ENCODE assay signal across 10 mouse cellular contexts in the genomic region with DNA sequence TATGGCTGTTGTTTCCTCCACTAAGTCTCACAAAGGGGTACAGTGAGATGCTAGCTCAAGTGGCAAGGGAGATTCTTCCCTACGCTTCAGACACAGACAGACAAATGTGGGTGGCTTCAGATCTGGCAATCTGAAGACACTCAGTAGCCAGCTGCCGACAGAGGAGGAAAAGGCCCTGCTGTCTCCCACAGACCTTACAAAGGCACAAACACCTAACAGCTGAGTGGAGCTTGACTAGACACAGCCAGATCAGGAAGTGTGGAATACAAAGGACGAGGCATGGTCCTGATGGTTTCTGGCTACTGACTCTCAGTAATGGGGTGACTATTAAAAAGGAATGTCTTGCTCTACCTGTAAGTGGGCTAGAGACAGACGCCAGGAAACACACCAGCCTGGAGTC.
DNase-seq lines count a peak whose midpoint lies in the region; ATAC-seq and TF ChIP-seq lines count a peak whose summit lies in the region.
"Had no signal": no experiment of that assay in that cellular context is flagged by ENCODE, and none has a peak within 500 bp of the region (broad histone marks: within the 10 kb centered on the region; RNA-seq: fewer than 3 reads in every experiment).

No protein-coding gene starts in this region.

- H3K27me3 ChIP-seq in heart, embryonic 16.5 days (ENCODE audit: control insufficient read depth, insufficient read depth, low read length): no peaks in the 10 kb centered on the region
- no peaks in the 10 kb centered on the region for H3K27me3 ChIP-seq in midbrain, embryonic 16.5 days (ENCODE audit: control insufficient read depth, insufficient read depth, low read depth, low read length)
- H3K27me3 ChIP-seq: embryonic facial prominence, embryonic 12.5 days had no signal

- WGBS in heart, embryonic 16.5 days: 45% methylated on average over 4 of the region's 4 CpGs
- 59% methylated on average over 4 of the region's 4 CpGs for WGBS in midbrain, embryonic 16.5 days

- peak; percentile 85 for ATAC-seq in frontal cortex, adult (ENCODE audit: low TSS enrichment)
- ATAC-seq in heart, embryonic 16.5 days (replicated peaks; ENCODE audit: extremely low read depth, insufficient read depth, low FRiP score): no peak
- no peak for ATAC-seq in midbrain, embryonic 16.5 days

- H3K4me1 ChIP-seq in heart, embryonic 16.5 days (ENCODE audit: control insufficient read depth, insufficient read depth, low read length): peaks cover 32% of the 10 kb centered on the region
- H3K4me1 ChIP-seq in midbrain, embryonic 16.5 days (ENCODE audit: control insufficient read depth, insufficient read depth, low read length): peaks cover 16% of the 10 kb centered on the region

- H3K4me3 ChIP-seq in left cerebral cortex, adult 2 months: no peak overlapping the region
- no peak overlapping the region for H3K4me3 ChIP-seq in heart, embryonic 16.5 days (ENCODE audit: low read length)
- H3K4me3 ChIP-seq in midbrain, embryonic 16.5 days (ENCODE audit: low read depth, low read length): no peak overlapping the region
- H3K4me3 ChIP-seq: embryonic facial prominence, embryonic 12.5 days had no signal

- intact Hi-C loops in left cerebral cortex, adult 2 months (cut with DNase I): no loop called here
- intact Hi-C loops in gastrocnemius, postnatal 36 days (cut with DNase I): no loop called here

- H3K4me2 ChIP-seq in heart, embryonic 16.5 days (ENCODE audit: low read depth, low read length): no peak overlapping the region
- H3K4me2 ChIP-seq in midbrain, embryonic 16.5 days (ENCODE audit: low read length): no peak overlapping the region
- H3K4me2 ChIP-seq: embryonic facial prominence, embryonic 12.5 days had no signal

- no peak overlapping the region; the same call in 1 of the 2 replicates for H3K9ac ChIP-seq in heart, embryonic 16.5 days (ENCODE audit: low read length)
- H3K9ac ChIP-seq in midbrain, embryonic 16.5 days (ENCODE audit: low read depth, low read length): no peak overlapping the region
- H3K9ac ChIP-seq: embryonic facial prominence, embryonic 12.5 days had no signal

- no peaks in the 10 kb centered on the region for H3K36me3 ChIP-seq in heart, embryonic 16.5 days (ENCODE audit: control insufficient read depth, insufficient read depth)
- H3K36me3 ChIP-seq in midbrain, embryonic 16.5 days (ENCODE audit: control insufficient read depth, insufficient read depth, low read length): no peaks in the 10 kb centered on the region
- H3K36me3 ChIP-seq: embryonic facial prominence, embryonic 12.5 days had no signal

- no peak for TF ChIP-seq CTCF in left cerebral cortex, adult 2 months (IDR thresholded peaks at IDR 0.05)

- no peak for DNase-seq in frontal cortex, postnatal 14 days (ENCODE audit: low spot score in 2 of 2)
- peak in 1 of 2 experiments; percentile 20 for DNase-seq in left cerebral cortex, adult 2 months (ENCODE audit: extremely low spot score in 1 of 2, low spot score in 2 of 2)
- DNase-seq in left cerebral cortex, adult 11 months (ENCODE audit: low spot score): no peak
- no peak for DNase-seq in gastrocnemius, postnatal 36 days
- no peak for DNase-seq in spleen, postnatal 14 days (ENCODE audit: low spot score in 2 of 2)
- DNase-seq: thymus, postnatal 36 days had no signal

- H3K9me3 ChIP-seq in heart, embryonic 16.5 days (replicated peaks; ENCODE audit: control insufficient read depth, low read length): peaks cover 5% of the 10 kb centered on the region; the same call in 1 of the 2 replicates
- H3K9me3 ChIP-seq in midbrain, embryonic 16.5 days (replicated peaks; ENCODE audit: control insufficient read depth, low read length, poor library complexity, severe bottlenecking): no peaks in the 10 kb centered on the region
- H3K9me3 ChIP-seq: embryonic facial prominence, embryonic 12.5 days had no signal

- H3K27ac ChIP-seq in left cerebral cortex, adult 2 months: peak overlapping the region; percentile 75
- peak overlapping the region; percentile 74 for H3K27ac ChIP-seq in heart, embryonic 16.5 days (ENCODE audit: low read length)
- H3K27ac ChIP-seq in midbrain, embryonic 16.5 days (ENCODE audit: low read length): peak overlapping the region; percentile 58
- H3K27ac ChIP-seq: embryonic facial prominence, embryonic 12.5 days had no signal
